Mouse (Mus musculus) lung, postnatal 0 days (tissue): Measurements from ENCODE around the gene Timm8b. TPM values are rescaled to one million over a fixed set of nuclear protein-coding genes. Genes with fewer than 3 reads are reported as not detected.
A peak's percentile ranks its signal among the peaks of the same experiment; 100 is the strongest.

Source experiments
- ATAC-seq: fragments of 200-750 bp; cut with Nextera tagmentation; 2 replicates; pipeline ENCODE4 v1.8.0; 2017; ENCODE audit warnings: moderate library complexity
- DNase-seq: peaks from one replicate; pipeline ENCODE4 v3.0.0-alpha.2; 2016; ENCODE audit warnings: low spot score
- H3K27ac ChIP-seq: fragments of 300-500 bp; sonication (generic); 2 replicates; pipeline ENCODE4 v1.5.1; 2014; ENCODE audit warnings: antibody characterized with exemption, mild to moderate bottlenecking, low read length, mixed read lengths
- H3K27me3 ChIP-seq: fragments of 300-500 bp; sonication (generic); replicated peaks from 2 replicates; pipeline ENCODE4 v1.6.1; 2014; ENCODE audit warnings: low read length, mixed read lengths; ENCODE audit not compliant: insufficient read depth
- H3K36me3 ChIP-seq: fragments of 300-500 bp; sonication (generic); 2 replicates; pipeline ENCODE4 v1.6.1; 2014; ENCODE audit warnings: low read length, mixed read lengths; ENCODE audit not compliant: insufficient read depth
- H3K4me1 ChIP-seq: fragments of 300-500 bp; sonication (generic); 2 replicates; pipeline ENCODE4 v1.6.1; 2014; ENCODE audit warnings: antibody characterized with exemption, low read depth, low read length, mixed read lengths; ENCODE audit not compliant: insufficient read depth
- H3K4me2 ChIP-seq: fragments of 300-500 bp; sonication (generic); replicated peaks from 2 replicates; pipeline ENCODE4 v1.6.1; 2014; ENCODE audit warnings: low read depth, mild to moderate bottlenecking, low read length, moderate library complexity, mixed read lengths
- H3K4me3 ChIP-seq: fragments of 300-500 bp; sonication (generic); 2 replicates; pipeline ENCODE4 v1.5.1; 2014; ENCODE audit warnings: low read depth, low read length
- H3K9ac ChIP-seq: fragments of 300-500 bp; sonication (generic); replicated peaks from 2 replicates; pipeline ENCODE4 v1.6.1; 2014; ENCODE audit warnings: low read depth, mild to moderate bottlenecking
- H3K9me3 ChIP-seq: fragments of 300-500 bp; sonication (generic); 2 replicates; pipeline ENCODE4 v1.6.1; 2016; ENCODE audit warnings: low read length, mixed read lengths
- CTCF ChIP-seq: IDR thresholded peaks from 2 replicates; pipeline ENCODE4 v1.5.1; 2016; ENCODE audit warnings: antibody characterized with exemption, mild to moderate bottlenecking
- EP300 ChIP-seq: IDR thresholded peaks from 2 replicates; pipeline ENCODE4 v1.6.1; 2016; ENCODE audit warnings: antibody characterized with exemption, mild to moderate bottlenecking, control low read depth
- WGBS: fragments of 180-500 bp; shearing (Covaris S2); extraction: QIAGEN DNeasy Blood & Tissue Kit; methylation state at CpG from one replicate; pipeline ENCODE4 v1.1.7; 2014; 5-methylcytosine and 5-hydroxymethylcytosine counted together
- polyA plus RNA-seq: library from polyadenylated mRNA; unstranded; fragments of >200 nt; fragmentation: Nextera tagmentation; extraction: Ambion mirVana; gene quantifications from 2 replicates; pipeline ENCODE4 v1.2.1, GENCODE M21; 2015

Gene Timm8b
- polyA plus RNA-seq, 1 experiment from 2014 or later, result 189 TPM

GRCm38 (mm10) chr9:50585145-50585818 lies 18.4 kb upstream of the Timm8b start:
- no peak overlapping the region for H3K27ac ChIP-seq
- DNase-seq (no peak), ATAC-seq (no peak)
- no peaks in the 10 kb centered on the region for H3K9me3 ChIP-seq
- no peak overlapping the region for H3K4me3 ChIP-seq
- 74% methylated on average over 6 of the region's 6 CpGs for WGBS
- no peak for TF ChIP-seq EP300
- TF ChIP-seq CTCF, result no peak
- H3K9ac ChIP-seq, result no peak overlapping the region
- no peaks in the 10 kb centered on the region for H3K27me3 ChIP-seq
- no peaks in the 10 kb centered on the region for H3K4me1 ChIP-seq
- H3K4me2 ChIP-seq, result no peak overlapping the region
- H3K36me3 ChIP-seq, result no peaks in the 10 kb centered on the region

GRCm38 (mm10) chr9:50586955-50587354 lies 16.8 kb upstream of the Timm8b start:
- Histone ChIP-seq H3K27ac (no peak overlapping the region), H3K4me2 (no peak overlapping the region), H3K4me1 (no peaks in the 10 kb centered on the region), H3K4me3 (no peak overlapping the region), H3K27me3 (no peaks in the 10 kb centered on the region), H3K36me3 (no peaks in the 10 kb centered on the region), H3K9me3 (no peaks in the 10 kb centered on the region), H3K9ac (no peak overlapping the region)
- no peak for TF ChIP-seq CTCF
- TF ChIP-seq EP300, result no peak
- DNase-seq, result no peak
- WGBS, result 45% methylated on average over 4 of the region's 4 CpGs
- ATAC-seq, result no peak

GRCm38 (mm10) chr9:50590856-50591518 lies 12.7 kb upstream of the Timm8b start:
- TF ChIP-seq CTCF (no peak), EP300 (no peak)
- Histone ChIP-seq H3K4me3 (no peak overlapping the region), H3K36me3 (0 out of 2 replicates have a peak, but pooled peaks cover 3% of the 10 kb centered on the region), H3K27me3 (no peaks in the 10 kb centered on the region), H3K9ac (no peak overlapping the region), H3K27ac (peak overlapping the region; percentile 47; the same call in 1 of the 2 replicates), H3K4me1 (no peaks in the 10 kb centered on the region), H3K9me3 (no peaks in the 10 kb centered on the region), H3K4me2 (no peak overlapping the region)
- WGBS, result 65% methylated on average over 10 of the region's 10 CpGs
- DNase-seq, result peak; percentile 76
- ATAC-seq, result peak; percentile 57

- ATAC-seq (no peak), DNase-seq (peak; percentile 23)
- H3K9ac ChIP-seq, result no peak overlapping the region
- no peak overlapping the region for H3K27ac ChIP-seq
- 84% methylated on average over 9 of the region's 9 CpGs for WGBS
- TF ChIP-seq EP300 (no peak), CTCF (no peak)
- H3K27me3 ChIP-seq, result no peaks in the 10 kb centered on the region
- no peak overlapping the region for H3K4me3 ChIP-seq
- no peaks in the 10 kb centered on the region for H3K9me3 ChIP-seq
- peaks cover 17% of the 10 kb centered on the region; the same call in 1 of the 2 replicates for H3K36me3 ChIP-seq
- no peak overlapping the region for H3K4me2 ChIP-seq
- no peaks in the 10 kb centered on the region for H3K4me1 ChIP-seq
Measured at GRCm38 (mm10) chr9:50592955-50593354, 10.8 kb upstream of the Timm8b start.

GRCm38 (mm10) chr9:50593544-50593943 lies 10.2 kb upstream of the Timm8b start:
- WGBS, result 62% methylated on average over 3 of the region's 3 CpGs
- Histone ChIP-seq H3K27ac (no peak overlapping the region), H3K27me3 (no peaks in the 10 kb centered on the region), H3K9ac (no peak overlapping the region), H3K4me3 (no peak overlapping the region), H3K9me3 (no peaks in the 10 kb centered on the region), H3K4me2 (no peak overlapping the region), H3K4me1 (no peaks in the 10 kb centered on the region), H3K36me3 (peaks cover 23% of the 10 kb centered on the region; the same call in 1 of the 2 replicates)
- no peak for ATAC-seq
- peak; percentile 24 for DNase-seq
- TF ChIP-seq EP300, result no peak
- peak; percentile 70 for TF ChIP-seq CTCF

DNA sequence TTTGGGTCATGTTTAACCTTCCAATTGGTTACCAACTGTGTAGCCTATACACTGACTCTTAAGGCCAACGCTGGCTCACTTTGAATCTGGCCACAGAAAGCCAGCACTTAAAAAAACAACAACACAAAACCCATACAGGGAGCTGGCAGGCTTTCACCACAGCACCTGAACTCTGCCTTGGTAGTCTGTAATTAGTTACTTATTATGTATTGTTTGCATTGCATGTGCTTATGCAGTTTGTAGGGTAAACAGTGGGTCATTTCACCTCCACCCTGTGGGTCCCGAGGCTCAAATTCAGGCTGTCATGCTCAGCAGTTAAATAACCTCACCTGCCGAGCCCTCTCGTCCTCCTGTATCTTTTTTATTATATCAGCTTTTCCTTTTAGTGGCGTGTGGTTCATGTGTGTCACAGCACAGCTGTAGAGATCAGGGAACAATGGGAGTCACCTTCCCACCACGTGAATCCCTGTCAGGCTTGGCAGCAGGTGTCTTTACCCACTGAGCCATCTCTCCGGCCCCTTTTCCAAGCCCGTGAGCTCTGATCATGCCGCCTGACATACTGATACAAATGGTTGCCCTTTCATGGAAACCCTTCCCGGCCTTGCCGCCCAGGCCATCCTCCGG lies 8.8 kb upstream of the Timm8b start:
- no peaks in the 10 kb centered on the region for H3K27me3 ChIP-seq
- ATAC-seq (peak; percentile 33), DNase-seq (peak; percentile 14)
- no peak overlapping the region for H3K9ac ChIP-seq
- H3K4me3 ChIP-seq, result no peak overlapping the region
- H3K4me1 ChIP-seq, result no peaks in the 10 kb centered on the region
- no peak overlapping the region for H3K27ac ChIP-seq
- H3K9me3 ChIP-seq, result no peaks in the 10 kb centered on the region
- no peak for TF ChIP-seq CTCF
- no peak for TF ChIP-seq EP300
- 66% methylated on average over 12 of the region's 12 CpGs for WGBS
- no peak overlapping the region for H3K4me2 ChIP-seq
- peaks cover 23% of the 10 kb centered on the region; the same call in 1 of the 2 replicates for H3K36me3 ChIP-seq
